ENCODE assay signal across 13 mouse cellular contexts in the genomic region with DNA sequence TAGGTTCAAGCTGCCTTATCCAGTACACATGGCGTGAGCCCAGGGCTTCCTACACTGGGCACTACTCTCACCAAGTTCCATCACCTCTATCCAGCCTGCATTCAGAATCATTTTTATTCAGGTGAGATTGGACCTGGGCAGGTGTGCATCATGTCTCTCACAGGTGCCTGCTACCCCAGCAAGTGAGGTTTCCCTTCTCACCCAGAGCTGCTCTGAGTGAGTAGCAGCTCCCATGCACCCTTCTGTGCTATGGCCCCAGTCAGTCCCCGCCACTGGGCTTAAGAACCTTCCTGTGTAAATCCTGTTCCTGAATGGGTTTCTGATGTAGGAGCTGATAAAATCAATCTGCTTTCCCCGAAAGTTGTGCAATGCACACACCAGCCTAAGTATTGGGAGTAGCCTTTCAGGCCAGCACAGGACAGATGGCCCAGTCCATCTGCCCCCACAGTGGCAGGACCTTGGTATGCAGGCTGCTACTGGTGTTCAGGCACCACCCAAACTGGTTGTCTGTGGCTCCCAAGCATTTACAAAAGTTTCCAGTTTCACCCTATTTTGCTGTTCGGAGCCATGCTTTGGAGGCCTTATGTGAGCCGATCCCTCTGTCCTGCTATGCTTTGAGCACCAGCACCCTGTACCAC. TPM values are rescaled to one million over a fixed set of nuclear protein-coding genes. Genes with fewer than 3 reads are reported as not detected.
DNase-seq lines count a peak whose midpoint lies in the region; ATAC-seq and TF ChIP-seq lines count a peak whose summit lies in the region.
"Had no signal": no experiment of that assay in that cellular context is flagged by ENCODE, and none has a peak within 500 bp of the region (broad histone marks: within the 10 kb centered on the region; RNA-seq: fewer than 3 reads in every experiment).

No protein-coding gene starts in this region.

- intact Hi-C loops in gastrocnemius, adult 2 months (cut with DNase I), result no loop called here
- intact Hi-C loops in gastrocnemius, postnatal 14 days (cut with DNase I; ENCODE audit: low total_unique reads), result no loop called here

- peaks cover under 1% of the 10 kb centered on the region; the same call in 1 of the 2 replicates for H3K36me3 ChIP-seq in kidney, embryonic 14.5 days (ENCODE audit: control insufficient read depth, insufficient read depth, low read length)
- H3K36me3 ChIP-seq in limb, embryonic 12.5 days, result peaks cover 1% of the 10 kb centered on the region

- no peaks in the 10 kb centered on the region for H3K27me3 ChIP-seq in kidney, embryonic 14.5 days (ENCODE audit: control insufficient read depth, insufficient read depth, low read length)
- H3K27me3 ChIP-seq in limb, embryonic 12.5 days, result no peaks in the 10 kb centered on the region

- no peak for ATAC-seq in kidney, embryonic 14.5 days (ENCODE audit: low FRiP score, low TSS enrichment)
- ATAC-seq in limb, embryonic 12.5 days (ENCODE audit: insufficient number of reproducible peaks, insufficient read depth, low FRiP score, low TSS enrichment, low read depth), result no peak
- ATAC-seq: CD4-positive, CD25-positive, alpha-beta regulatory T cell, adult 4 months had no signal

- WGBS in kidney, embryonic 14.5 days, result 73% methylated on average over 5 of the region's 5 CpGs
- 73% methylated on average over 5 of the region's 5 CpGs for WGBS in limb, embryonic 12.5 days

- TF ChIP-seq CTCF in gastrocnemius, adult 2 months (IDR thresholded peaks at IDR 0.05), result no peak

- peaks cover 71% of the 10 kb centered on the region for H3K4me1 ChIP-seq in kidney, embryonic 14.5 days (ENCODE audit: control insufficient read depth, insufficient read depth, low read length)
- peaks cover 28% of the 10 kb centered on the region for H3K4me1 ChIP-seq in brown adipose tissue, adult 24 weeks (ENCODE audit: control insufficient read depth, insufficient read depth, insufficient read length, low read length)
- peaks cover 85% of the 10 kb centered on the region for H3K4me1 ChIP-seq in limb, embryonic 12.5 days (replicated peaks)

- H3K4me3 ChIP-seq in gastrocnemius, adult 2 months, result peak overlapping the region; percentile 86
- H3K4me3 ChIP-seq in kidney, embryonic 14.5 days (ENCODE audit: low read length), result no peak overlapping the region
- H3K4me3 ChIP-seq in brown adipose tissue, adult 24 weeks (ENCODE audit: insufficient read depth, low read depth, low read length), result no peak overlapping the region
- no peak overlapping the region for H3K4me3 ChIP-seq in limb, embryonic 12.5 days (replicated peaks)

- no peak for DNase-seq in gastrocnemius, adult 2 months
- DNase-seq in gastrocnemius, postnatal 14 days, result no peak
- DNase-seq in kidney, adult 8-10 months, result no peak
- DNase-seq in adrenal gland, postnatal 10 days, result no peak
- no peak for DNase-seq in urinary bladder, adult 18-20 months (ENCODE audit: low spot score in 2 of 2)
- DNase-seq: adrenal gland, postnatal 36 days; gastrocnemius, postnatal 25 days; kidney, postnatal 4 days; lung, postnatal 4 days had no signal

- H3K9ac ChIP-seq in kidney, embryonic 14.5 days (ENCODE audit: low read depth, low read length), result peak overlapping the region; percentile 18; the same call in 1 of the 2 replicates
- no peak overlapping the region for H3K9ac ChIP-seq in limb, embryonic 12.5 days (replicated peaks)

- no peak overlapping the region for H3K4me2 ChIP-seq in kidney, embryonic 14.5 days (replicated peaks; ENCODE audit: low read depth, low read length)
- H3K4me2 ChIP-seq in limb, embryonic 12.5 days, result no peak overlapping the region

- H3K27ac ChIP-seq in gastrocnemius, adult 2 months, result peak overlapping the region; percentile 97
- H3K27ac ChIP-seq in kidney, embryonic 14.5 days (ENCODE audit: low read depth, low read length), result peak overlapping the region; percentile 84; the same call in 1 of the 2 replicates
- 0 out of 2 replicates have a peak overlapping the region, but pooled peaks have one; percentile 18 for H3K27ac ChIP-seq in brown adipose tissue, adult 24 weeks (replicated peaks; ENCODE audit: low read depth, low read length)
- H3K27ac ChIP-seq in limb, embryonic 12.5 days, result peak overlapping the region; percentile 88

- H3K9me3 ChIP-seq in kidney, embryonic 14.5 days (ENCODE audit: control insufficient read depth, low read length), result no peaks in the 10 kb centered on the region
- H3K9me3 ChIP-seq in limb, embryonic 12.5 days, result no peaks in the 10 kb centered on the region; the same call in 1 of the 2 replicates

RNA-seq across cellular contexts. Expression of gene Ak1, which starts 2.7 kb away (rescaled TPM):
- total RNA-seq in gastrocnemius, adult 2 months (2021), result 1,000 to 10,000 TPM; 1,555 to 1,869 TPM
- total RNA-seq in gastrocnemius, postnatal 14 days (2021), result 1,000 to 10,000 TPM; 1,800 to 1,917 TPM
- polyA plus RNA-seq in kidney, embryonic 14.5 days (2014; fragmentation: Nextera tagmentation; extraction: Ambion mirVana), result 22.1 and 25.5 TPM in 2 replicates
- polyA plus RNA-seq in brown adipose tissue, adult 24 weeks (2012; ENCODE audit: insufficient read depth, insufficient read length, missing spikeins), result 87.5 and 109 TPM in 2 replicates
- 34.3 and 34.4 TPM in 2 replicates for polyA plus RNA-seq in limb, embryonic 12.5 days (2016; fragmentation: Nextera tagmentation; extraction: Ambion mirVana)
- total RNA-seq in adrenal gland, postnatal 10 days (2021), result 100 to 1,000 TPM in 1 of 2 experiments, 10 to 100 TPM in 1; 71.5 to 143 TPM
- polyA plus RNA-seq: CD4-positive, CD25-positive, alpha-beta regulatory T cell, adult 4 months had no signal

RNA-seq across cellular contexts. Expression of gene Eng, which starts 22.2 kb away (rescaled TPM):
- total RNA-seq in gastrocnemius, adult 2 months (2021), result 10 to 100 TPM; 26.5 to 38.8 TPM
- total RNA-seq in gastrocnemius, postnatal 14 days (2021), result 10 to 100 TPM; 46.8 to 49.3 TPM
- polyA plus RNA-seq in kidney, embryonic 14.5 days (2014; fragmentation: Nextera tagmentation; extraction: Ambion mirVana), result 34.1 and 55.9 TPM in 2 replicates
- 22.4 and 28.7 TPM in 2 replicates for polyA plus RNA-seq in brown adipose tissue, adult 24 weeks (2012; ENCODE audit: insufficient read depth, insufficient read length, missing spikeins)
- 24.7 and 25.7 TPM in 2 replicates for polyA plus RNA-seq in limb, embryonic 12.5 days (2016; fragmentation: Nextera tagmentation; extraction: Ambion mirVana)
- total RNA-seq in adrenal gland, postnatal 10 days (2021), result 10 to 100 TPM; 97.9 to 99.9 TPM
- polyA plus RNA-seq: CD4-positive, CD25-positive, alpha-beta regulatory T cell, adult 4 months had no signal

RNA-seq across cellular contexts. Expression of gene St6galnac6, which starts 24.7 kb away (rescaled TPM):
- total RNA-seq in gastrocnemius, adult 2 months (2021), result 10 to 100 TPM; 46.8 to 56.5 TPM
- 10 to 100 TPM; 42.7 to 51.0 TPM for total RNA-seq in gastrocnemius, postnatal 14 days (2021)
- polyA plus RNA-seq in kidney, embryonic 14.5 days (2014; fragmentation: Nextera tagmentation; extraction: Ambion mirVana), result 7.0 and 8.7 TPM in 2 replicates
- 79.5 and 87.3 TPM in 2 replicates for polyA plus RNA-seq in brown adipose tissue, adult 24 weeks (2012; ENCODE audit: insufficient read depth, insufficient read length, missing spikeins)
- polyA plus RNA-seq in limb, embryonic 12.5 days (2016; fragmentation: Nextera tagmentation; extraction: Ambion mirVana), result 23.4 and 23.7 TPM in 2 replicates
- 10 to 100 TPM; 55.2 to 64.1 TPM for total RNA-seq in adrenal gland, postnatal 10 days (2021)

RNA-seq across cellular contexts. Expression of gene St6galnac4, which starts 37.3 kb away (rescaled TPM):
- 10 to 100 TPM in 1 of 2 experiments, 1 to 10 TPM in 1; 8.7 to 21.6 TPM for total RNA-seq in gastrocnemius, adult 2 months (2021)
- 10 to 100 TPM; 25.6 to 26.3 TPM for total RNA-seq in gastrocnemius, postnatal 14 days (2021)
- polyA plus RNA-seq in kidney, embryonic 14.5 days (2014; fragmentation: Nextera tagmentation; extraction: Ambion mirVana), result 15.6 and 20.0 TPM in 2 replicates
- polyA plus RNA-seq in brown adipose tissue, adult 24 weeks (2012; ENCODE audit: insufficient read depth, insufficient read length, missing spikeins), result 2.4 and 3.0 TPM in 2 replicates
- polyA plus RNA-seq in limb, embryonic 12.5 days (2016; fragmentation: Nextera tagmentation; extraction: Ambion mirVana), result 29.8 and 29.9 TPM in 2 replicates
- total RNA-seq in adrenal gland, postnatal 10 days (2021), result 10 to 100 TPM; 14.3 to 14.7 TPM

RNA-seq across cellular contexts. Expression of gene 9430097D07Rik, which starts 48.7 kb away (rescaled TPM):
- not detected for total RNA-seq in gastrocnemius, adult 2 months (2021)
- total RNA-seq in gastrocnemius, postnatal 14 days (2021), result not detected
- polyA plus RNA-seq in kidney, embryonic 14.5 days (2014; fragmentation: Nextera tagmentation; extraction: Ambion mirVana), result 0.14 TPM in 1 of 2 replicates, not detected in the other
- polyA plus RNA-seq in brown adipose tissue, adult 24 weeks (2012; ENCODE audit: insufficient read depth, insufficient read length, missing spikeins), result not detected in 2 replicates
- polyA plus RNA-seq in limb, embryonic 12.5 days (2016; fragmentation: Nextera tagmentation; extraction: Ambion mirVana), result 0.55 TPM in 1 of 2 replicates, not detected in the other
- total RNA-seq in adrenal gland, postnatal 10 days (2021), result not detected
- total RNA-seq: adrenal gland, postnatal 36 days; gastrocnemius, postnatal 25 days had no signal
- polyA plus RNA-seq: CD4-positive, CD25-positive, alpha-beta regulatory T cell, adult 4 months had no signal

Comparison
In these comparisons a context has a peak if more than half of its experiments do, and no peak if none do; other contexts are left out.
1. H3K27ac ChIP-seq: peak in every context shown above with its lines; median percentile 97 in gastrocnemius, adult 2 months; 88 in limb, embryonic 12.5 days; 84 in kidney, embryonic 14.5 days; 18 in brown adipose tissue, adult 24 weeks.
2. RNA of gene Ak1, which starts 2.7 kb away (total RNA-seq): 1,800 to 1,917 TPM in gastrocnemius, postnatal 14 days and 1,555 to 1,869 TPM in gastrocnemius, adult 2 months; 71.5 to 143 TPM in adrenal gland, postnatal 10 days; every median in the first group is over 10 times any median in the second.